Mouse (Mus musculus): Measurements from ENCODE around the gene Uba52. TPM values are rescaled to one million over a fixed set of nuclear protein-coding genes. Genes with fewer than 3 reads are reported as not detected.

Uba52 gene
- polyA plus RNA-seq, 1 experiment from 2014 or later, result 843 TPM

DNA sequence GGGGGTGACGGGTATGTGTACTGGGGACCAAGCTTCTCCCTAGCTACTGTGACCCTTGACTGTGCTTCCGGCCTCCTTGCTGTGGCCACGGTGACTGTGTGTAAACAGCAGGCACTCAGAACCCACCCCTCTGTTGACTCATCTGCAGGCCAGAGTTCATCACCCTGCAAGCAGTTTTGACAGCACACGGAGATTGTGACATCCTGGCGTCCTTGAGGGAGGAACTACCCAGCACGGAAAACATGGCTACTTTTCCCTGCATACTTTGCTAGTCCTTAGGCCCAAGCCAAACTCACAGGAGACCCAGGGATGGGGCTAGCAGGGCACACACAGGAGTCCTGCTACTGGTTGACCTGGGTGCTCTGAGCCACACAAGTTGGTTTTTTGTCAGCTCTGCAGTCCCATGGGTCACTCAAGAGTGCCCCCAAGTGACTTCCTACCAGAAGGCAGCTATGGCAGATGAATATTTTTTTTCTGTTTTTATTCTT, 33.6 kb upstream of the Uba52 start:
- H3K9me3 ChIP-seq, result no peaks in the 10 kb centered on the region
- no peak overlapping the region for H3K9ac ChIP-seq
- H3K27me3 ChIP-seq (replicated peaks), result no peaks in the 10 kb centered on the region
- 43% methylated on average over 6 of the region's 6 CpGs for WGBS
- no peaks in the 10 kb centered on the region for H3K36me3 ChIP-seq
- no peak overlapping the region for H3K4me2 ChIP-seq
- 0 out of 2 replicates have a peak overlapping the region, but pooled peaks have one; percentile 32 for H3K27ac ChIP-seq
- no peak overlapping the region for H3K4me3 ChIP-seq (replicated peaks)
- peaks cover 21% of the 10 kb centered on the region for H3K4me1 ChIP-seq
- ATAC-seq (ENCODE audit: insufficient read depth, low FRiP score, low read depth), result no peak

DNA sequence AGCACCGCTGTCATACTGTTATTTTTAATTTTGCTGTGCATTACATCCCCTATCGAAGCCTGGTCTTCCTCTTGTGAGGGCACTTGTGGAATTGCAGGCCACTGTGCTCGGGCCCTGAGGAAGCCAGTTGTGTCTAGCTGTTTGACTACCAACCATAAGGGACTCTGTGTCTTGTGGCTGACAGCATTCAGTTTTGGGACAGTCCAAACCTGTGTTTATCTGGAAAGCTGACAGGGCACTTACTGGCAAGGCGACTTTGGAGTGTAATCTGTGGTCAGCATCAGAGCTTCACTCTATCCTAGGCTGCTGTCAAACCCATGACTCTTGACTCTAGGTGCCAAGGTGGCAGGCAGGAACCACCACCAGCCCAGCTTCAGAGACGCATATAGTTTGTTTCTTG, 30.5 kb upstream of the Uba52 start:
- no peak overlapping the region for H3K9ac ChIP-seq
- no peaks in the 10 kb centered on the region for H3K27me3 ChIP-seq (replicated peaks)
- no peak overlapping the region for H3K27ac ChIP-seq

DNA sequence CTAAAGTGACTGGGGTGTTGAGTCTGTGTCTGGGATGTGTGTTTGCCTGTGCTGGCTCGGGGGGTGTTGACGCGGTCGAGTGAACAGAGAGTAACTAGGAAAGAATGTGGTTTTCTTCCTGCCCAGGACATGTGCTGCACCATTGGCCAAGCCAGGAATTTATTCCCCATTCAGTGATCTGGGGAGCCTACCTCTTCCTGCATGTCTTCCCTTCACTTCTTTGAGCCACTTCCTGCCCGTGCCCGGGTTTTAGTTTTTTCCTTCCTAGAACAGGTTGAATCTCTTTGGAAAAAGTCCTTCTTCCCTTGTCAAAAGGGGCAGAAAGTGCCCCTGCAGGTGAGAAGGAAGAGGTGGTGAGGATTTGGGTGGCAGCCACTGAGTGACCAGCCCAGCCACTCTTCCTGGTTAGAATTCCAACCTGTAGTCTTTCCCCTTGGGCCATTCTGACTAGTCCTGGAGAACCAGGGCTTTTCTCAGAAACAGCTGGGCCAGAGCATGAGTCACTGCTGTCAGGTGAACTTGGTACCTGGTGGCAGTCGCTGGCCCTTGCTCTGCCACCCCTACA, 30.0 kb upstream of the Uba52 start:
- Histone ChIP-seq H3K9me3 (no peaks in the 10 kb centered on the region), H3K9ac (peak overlapping the region; percentile 83; the same call in 1 of the 2 replicates), H3K4me2 (peak overlapping the region; percentile 93), H3K36me3 (peaks cover 13% of the 10 kb centered on the region; the same call in 1 of the 2 replicates), H3K4me1 (peaks cover 19% of the 10 kb centered on the region), H3K4me3 (replicated peaks) (peak overlapping the region; percentile 88), H3K27me3 (replicated peaks) (no peaks in the 10 kb centered on the region), H3K27ac (peak overlapping the region; percentile 96; the same call in 1 of the 2 replicates)
- 28% methylated on average over 7 of the region's 7 CpGs for WGBS
- no peak for ATAC-seq (ENCODE audit: insufficient read depth, low FRiP score, low read depth)

More for the DNA sequence above, 30.5 kb upstream of the Uba52 start:
- H3K4me1 ChIP-seq, result peaks cover 19% of the 10 kb centered on the region
- H3K4me2 ChIP-seq, result peak overlapping the region; percentile 93
- no peaks in the 10 kb centered on the region for H3K9me3 ChIP-seq
- no peak for ATAC-seq (ENCODE audit: insufficient read depth, low FRiP score, low read depth)
- 69% methylated on average over 5 of the region's 5 CpGs for WGBS
- 0 out of 2 replicates have a peak, but pooled peaks cover 10% of the 10 kb centered on the region for H3K36me3 ChIP-seq
- peak overlapping the region; percentile 88; the same call in 1 of the 2 replicates for H3K4me3 ChIP-seq (replicated peaks)

DNA sequence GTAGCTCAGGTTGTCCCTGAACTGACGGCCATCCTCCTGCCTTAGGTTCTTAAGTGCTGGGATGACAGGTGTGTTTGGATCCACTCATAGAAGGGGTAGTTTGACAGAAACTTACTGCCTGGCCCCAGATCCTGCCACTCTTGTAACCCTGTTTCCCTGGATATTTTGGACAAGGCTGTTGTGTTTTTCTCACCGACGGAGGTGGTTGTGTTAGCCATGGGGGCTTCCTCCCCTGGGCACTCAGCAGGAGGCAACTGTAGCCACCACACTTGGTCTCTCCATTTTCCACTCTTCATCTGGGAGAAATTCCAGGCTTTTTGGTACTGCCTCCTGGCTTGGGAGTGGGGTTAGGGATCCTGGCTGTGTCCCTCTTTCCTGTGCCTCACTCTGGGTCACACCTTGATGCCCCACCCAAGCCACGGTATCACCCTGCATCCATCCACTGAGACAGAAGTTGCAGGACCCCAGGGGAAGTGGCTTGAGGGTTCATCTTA, 29.5 kb upstream of the Uba52 start:
- H3K27ac ChIP-seq, result peak overlapping the region; percentile 96; the same call in 1 of the 2 replicates
- no peaks in the 10 kb centered on the region for H3K9me3 ChIP-seq
- peaks cover 19% of the 10 kb centered on the region; the same call in 1 of the 2 replicates for H3K36me3 ChIP-seq
- peaks cover 19% of the 10 kb centered on the region for H3K4me1 ChIP-seq
- H3K4me3 ChIP-seq (replicated peaks), result peak overlapping the region; percentile 88
- peak overlapping the region; percentile 83 for H3K9ac ChIP-seq
- no peak for ATAC-seq (ENCODE audit: insufficient read depth, low FRiP score, low read depth)
- H3K27me3 ChIP-seq (replicated peaks), result no peaks in the 10 kb centered on the region
- 6% methylated on average over 4 of the region's 4 CpGs for WGBS
- H3K4me2 ChIP-seq, result peak overlapping the region; percentile 93

DNA sequence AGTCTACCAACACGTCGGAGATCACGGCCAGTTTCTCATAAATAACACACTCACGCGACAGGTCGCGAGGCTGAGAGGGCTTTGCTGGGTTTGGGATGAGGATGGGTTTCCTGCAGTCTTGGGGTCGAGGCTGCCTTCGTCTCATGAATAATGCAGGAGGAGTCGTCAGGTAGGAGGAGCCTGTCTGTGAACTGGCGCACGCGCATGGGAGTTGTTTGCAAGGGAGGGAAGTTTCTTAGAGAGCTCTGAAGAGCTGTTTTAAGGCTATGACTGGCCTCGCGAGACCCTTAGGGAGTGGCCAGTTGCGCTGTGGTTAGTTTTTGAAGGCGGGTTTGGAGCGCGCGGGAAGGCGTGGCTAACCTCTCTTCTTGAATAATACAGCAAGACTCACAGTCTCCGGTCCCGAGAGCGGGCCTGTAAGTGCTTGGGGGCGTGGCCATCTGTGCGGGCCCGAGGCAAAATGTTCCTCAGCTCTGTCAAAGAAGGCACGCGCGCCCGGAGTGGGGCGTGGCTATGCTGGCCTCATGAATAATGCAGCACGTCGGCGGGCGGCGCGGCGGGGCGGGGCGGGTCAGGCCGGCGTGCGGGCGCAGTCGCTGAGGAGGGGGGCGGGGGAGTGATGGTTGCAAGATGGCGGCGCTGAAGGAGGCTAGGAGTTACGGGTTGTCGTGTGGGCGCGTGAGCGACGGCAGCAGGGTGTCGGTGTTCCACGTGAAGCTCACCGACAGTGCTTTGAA, 28.6 kb upstream of the Uba52 start, which contains the start of gene Ell:
Ell (plus strand) TSS at position 381 of the 737 bp plus-strand sequence.
- H3K4me1 ChIP-seq, result peaks cover 16% of the 10 kb centered on the region
- peak within 1 kb of the TSS; percentile 83 for H3K9ac ChIP-seq
- ATAC-seq (ENCODE audit: insufficient read depth, low FRiP score, low read depth), result peak; percentile 89
- H3K36me3 ChIP-seq, result peaks cover 25% of the 10 kb centered on the region
- no peaks in the 10 kb centered on the region for H3K27me3 ChIP-seq (replicated peaks)
- H3K27ac ChIP-seq, result peak within 1 kb of the TSS; percentile 96
- H3K4me3 ChIP-seq (replicated peaks), result peak within 1 kb of the TSS; percentile 88
- no peaks in the 10 kb centered on the region for H3K9me3 ChIP-seq
- peak within 1 kb of the TSS; percentile 93 for H3K4me2 ChIP-seq
- WGBS, result under 1% methylated on average over 57 of the region's 58 CpGs

DNA sequence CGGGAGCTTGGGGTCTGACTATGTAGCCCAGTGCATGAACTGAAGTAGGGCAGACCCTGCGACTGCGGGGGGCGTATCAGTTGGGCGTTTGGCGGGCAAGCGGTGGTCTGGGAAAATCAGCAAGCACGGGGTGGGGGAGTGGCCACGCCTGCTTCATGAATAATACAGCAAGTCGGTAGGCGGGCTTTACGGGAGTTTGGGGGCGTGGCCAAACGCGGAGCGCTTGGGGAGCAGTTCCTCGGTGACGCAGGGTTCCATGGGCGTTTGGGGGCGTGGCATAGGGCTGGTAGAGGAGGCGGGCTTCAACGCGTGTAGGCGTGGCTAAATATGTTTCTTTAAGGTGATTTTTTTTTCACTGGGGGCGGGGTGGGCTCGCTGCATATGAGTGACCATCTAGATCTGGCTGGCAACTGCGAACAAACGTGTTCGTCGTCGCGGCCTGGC, 28.1 kb upstream of the Uba52 start:
- under 1% methylated on average over 32 of the region's 32 CpGs for WGBS
- Histone ChIP-seq H3K9ac (peak overlapping the region; percentile 27; the same call in 1 of the 2 replicates), H3K4me1 (peaks cover 16% of the 10 kb centered on the region), H3K4me2 (peak overlapping the region; percentile 93), H3K4me3 (replicated peaks) (peak overlapping the region; percentile 88), H3K27me3 (replicated peaks) (no peaks in the 10 kb centered on the region), H3K36me3 (peaks cover 31% of the 10 kb centered on the region), H3K9me3 (no peaks in the 10 kb centered on the region), H3K27ac (peak overlapping the region; percentile 96)
- peak; percentile 72 for ATAC-seq (ENCODE audit: insufficient read depth, low FRiP score, low read depth)

DNA sequence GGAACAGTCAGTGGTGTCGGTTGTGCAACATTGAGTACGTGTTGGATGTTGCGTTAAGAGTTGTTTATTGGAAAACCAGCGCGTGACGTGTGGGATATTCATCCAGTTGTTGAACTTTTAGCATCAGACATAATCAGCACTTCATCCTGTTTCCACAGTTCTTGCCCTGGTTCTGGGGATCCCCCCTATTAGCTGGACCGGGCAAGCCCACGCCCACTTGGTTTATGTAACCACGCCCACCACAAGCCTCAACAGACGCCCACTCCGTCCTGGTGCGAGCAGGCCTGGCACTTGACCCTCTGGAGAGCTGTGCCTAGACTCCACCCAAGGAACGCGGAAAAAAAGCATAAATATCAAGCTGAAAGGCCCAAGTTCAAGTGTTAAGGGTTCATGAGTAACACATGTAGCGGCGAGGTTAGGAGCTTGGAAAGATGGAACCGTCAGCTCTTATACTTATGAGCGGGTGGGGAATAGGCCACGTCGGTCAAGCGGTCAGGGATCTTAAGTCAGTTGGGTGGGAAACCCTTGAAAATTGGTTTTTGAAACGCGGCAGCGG, 27.5 kb upstream of the Uba52 start:
- H3K36me3 ChIP-seq, result peaks cover 33% of the 10 kb centered on the region
- H3K9ac ChIP-seq, result peak overlapping the region; percentile 20; the same call in 1 of the 2 replicates
- H3K4me3 ChIP-seq (replicated peaks), result peak overlapping the region; percentile 88
- ATAC-seq (ENCODE audit: insufficient read depth, low FRiP score, low read depth), result no peak
- H3K4me1 ChIP-seq, result peaks cover 16% of the 10 kb centered on the region
- peak overlapping the region; percentile 96 for H3K27ac ChIP-seq
- H3K9me3 ChIP-seq, result no peaks in the 10 kb centered on the region
- no peaks in the 10 kb centered on the region for H3K27me3 ChIP-seq (replicated peaks)
- peak overlapping the region; percentile 93 for H3K4me2 ChIP-seq
- 11% methylated on average over 24 of the region's 24 CpGs for WGBS

DNA sequence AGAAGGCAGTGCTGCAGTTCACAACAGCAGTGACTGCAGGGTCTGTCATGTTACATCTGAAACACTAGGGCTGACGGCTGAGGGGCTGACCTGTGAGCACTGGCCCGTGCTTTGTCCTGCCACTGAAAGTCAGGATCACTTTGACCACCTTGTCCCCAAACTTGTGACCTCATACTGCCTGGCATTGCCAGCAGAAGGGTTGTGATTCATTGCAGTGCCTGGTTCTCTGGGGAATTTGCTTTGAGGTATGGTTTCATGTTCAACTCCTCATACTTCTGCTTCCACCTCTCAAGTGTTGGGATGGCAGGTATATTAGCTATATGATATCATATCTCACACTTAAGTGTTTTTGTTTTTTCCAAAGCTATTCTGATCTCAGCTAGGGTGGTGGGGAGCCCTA, 25.1 kb upstream of the Uba52 start:
- 96% methylated on average over 2 of the region's 2 CpGs for WGBS
- Histone ChIP-seq H3K9ac (no peak overlapping the region), H3K4me2 (no peak overlapping the region), H3K4me1 (peaks cover 10% of the 10 kb centered on the region), H3K36me3 (peaks cover 50% of the 10 kb centered on the region), H3K4me3 (replicated peaks) (no peak overlapping the region), H3K27ac (no peak overlapping the region), H3K9me3 (no peaks in the 10 kb centered on the region), H3K27me3 (replicated peaks) (no peaks in the 10 kb centered on the region)
- ATAC-seq (ENCODE audit: insufficient read depth, low FRiP score, low read depth), result no peak

DNA sequence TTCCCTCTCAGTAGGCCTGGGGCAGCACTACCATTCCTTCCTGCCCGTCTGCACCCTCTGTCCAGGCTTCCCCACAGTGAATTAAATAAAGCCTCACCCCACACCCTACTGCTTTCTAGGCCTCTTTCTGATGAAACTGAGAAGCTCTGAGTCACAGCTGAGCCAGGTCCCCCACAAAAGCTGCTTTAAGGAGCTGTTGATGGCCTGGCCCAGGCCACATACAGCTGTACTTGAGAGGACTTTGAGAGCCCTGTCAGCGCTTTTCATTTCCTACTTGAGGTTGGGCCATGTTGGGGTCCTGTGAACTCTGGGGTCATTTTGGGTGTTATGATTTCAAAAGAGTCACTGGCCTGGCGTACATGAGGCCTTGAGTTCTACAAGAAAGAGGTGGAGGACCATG, 24.6 kb upstream of the Uba52 start:
- Histone ChIP-seq H3K9ac (no peak overlapping the region), H3K27ac (no peak overlapping the region), H3K27me3 (replicated peaks) (no peaks in the 10 kb centered on the region), H3K4me1 (peaks cover 5% of the 10 kb centered on the region; the same call in 1 of the 2 replicates), H3K36me3 (peaks cover 52% of the 10 kb centered on the region), H3K9me3 (no peaks in the 10 kb centered on the region), H3K4me3 (replicated peaks) (no peak overlapping the region), H3K4me2 (no peak overlapping the region)
- no peak for ATAC-seq (ENCODE audit: insufficient read depth, low FRiP score, low read depth)
- 84% methylated on average over 3 of the region's 3 CpGs for WGBS

DNA sequence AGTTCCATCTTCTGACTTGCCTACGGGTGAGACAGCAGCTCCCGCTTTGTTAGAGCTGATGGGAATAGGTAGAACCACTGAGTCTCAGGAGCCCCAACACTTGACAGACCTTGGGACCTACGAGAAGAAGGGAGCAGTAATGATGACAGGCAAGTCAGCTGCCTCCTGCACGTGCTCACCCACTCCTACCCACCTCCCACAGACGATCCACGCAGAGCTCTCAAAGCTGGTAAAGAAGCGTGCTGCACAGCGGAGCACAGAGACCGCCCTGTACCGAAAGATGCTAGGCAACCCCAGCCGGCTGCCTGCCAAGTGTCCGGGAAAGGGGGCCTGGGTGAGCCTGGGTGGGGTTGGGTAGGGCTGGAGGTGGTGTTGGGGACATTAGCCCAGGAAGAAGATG, 23.7 kb upstream of the Uba52 start:
- Histone ChIP-seq H3K9me3 (no peaks in the 10 kb centered on the region), H3K36me3 (peaks cover 57% of the 10 kb centered on the region), H3K4me1 (0 out of 2 replicates have a peak, but pooled peaks cover 5% of the 10 kb centered on the region), H3K4me2 (no peak overlapping the region), H3K9ac (no peak overlapping the region), H3K4me3 (replicated peaks) (no peak overlapping the region), H3K27ac (no peak overlapping the region), H3K27me3 (replicated peaks) (no peaks in the 10 kb centered on the region)
- ATAC-seq (ENCODE audit: insufficient read depth, low FRiP score, low read depth), result no peak
- WGBS, result 93% methylated on average over 12 of the region's 12 CpGs

DNA sequence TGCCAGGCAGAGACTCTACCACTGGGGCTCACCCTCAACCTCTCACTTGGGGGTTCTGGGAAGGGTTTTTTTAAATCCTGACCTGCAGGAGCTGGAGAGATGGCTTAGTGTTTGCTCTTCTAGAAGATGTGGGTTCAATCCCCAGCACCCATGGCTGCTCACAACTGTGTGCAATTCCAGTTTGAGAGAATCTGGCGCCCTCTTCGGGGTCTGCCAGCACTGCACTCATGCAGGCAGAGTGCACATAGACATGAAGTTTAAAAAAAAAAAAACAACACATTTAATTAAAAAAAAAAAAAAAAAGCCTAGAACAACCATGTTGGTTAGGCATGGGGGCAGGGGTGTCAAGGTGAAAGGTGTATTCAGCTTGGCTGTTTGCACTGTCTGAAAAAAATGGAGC, 19.7 kb upstream of the Uba52 start:
- H3K4me1 ChIP-seq, result peaks cover 19% of the 10 kb centered on the region; the same call in 1 of the 2 replicates
- WGBS, result 87% methylated on average over 2 of the region's 2 CpGs
- H3K9ac ChIP-seq, result no peak overlapping the region
- H3K4me2 ChIP-seq, result no peak overlapping the region
- no peak overlapping the region for H3K4me3 ChIP-seq (replicated peaks)
- no peak for ATAC-seq (ENCODE audit: insufficient read depth, low FRiP score, low read depth)
- peaks cover 41% of the 10 kb centered on the region for H3K36me3 ChIP-seq
- no peaks in the 10 kb centered on the region for H3K27me3 ChIP-seq (replicated peaks)
- no peaks in the 10 kb centered on the region for H3K9me3 ChIP-seq
- no peak overlapping the region for H3K27ac ChIP-seq

Measured in stomach, embryonic 15.5 days (tissue).